Mouse (Mus musculus): ENCODE measurements at regions not wholly inside any gene's neighbourhood (a gene's known extent, or its start where the extent isn't known, plus 50 kb on each side); places are given as distances from the start of the nearest gene placed in this dataset.

GRCm38 (mm10) chrX:6261469-6261868 is 59.1 kb downstream of the Bmp15 start:
- DNase-seq, result peak; percentile 51

- DNase-seq, result no peak
These were observed 62.0 kb downstream of the Bmp15 start for GRCm38 (mm10) chrX:6258523-6258922.

- peak; percentile 3 for DNase-seq
These were observed 66.5 kb downstream of the Bmp15 start for GRCm38 (mm10) chrX:6254058-6254457.

GRCm38 (mm10) chrX:6252873-6253272 is 67.6 kb downstream of the Bmp15 start:
- no peak for DNase-seq
